Mouse (Mus musculus): ENCODE data around the gene Kirrel2.

- TF ChIP-seq POLR2A (IDR thresholded peaks at IDR 0.05; ENCODE audit: control insufficient read depth, extremely low read depth, insufficient read depth, low read length, poor library complexity) (no peak), CTCF (IDR thresholded peaks at IDR 0.05; ENCODE audit: borderline replicate concordance, control insufficient read depth, extremely low read depth, insufficient read depth, low read length, poor library complexity) (no peak)
Observed at GRCm38 (mm10) chr7:30457629-30458330, at the start of gene Kirrel2, which contains the start of gene Nphs1.
